Mouse (Mus musculus) heart, adult 2 months (tissue): Measurements from ENCODE around the gene Jak3.

ENCODE experiments used
- CTCF ChIP-seq: fragments of 200-600 bp; IDR thresholded peaks from 2 replicates; pipeline ENCODE4 v1.8.1; 2022; ENCODE audit warnings: antibody characterized with exemption, mild to moderate bottlenecking, moderate library complexity
- POLR2A ChIP-seq: fragments of 200-500 bp; IDR thresholded peaks from 2 replicates; pipeline ENCODE4 v1.6.1; 2011; ENCODE audit warnings: mild to moderate bottlenecking, low read depth, low read length, control low read depth; ENCODE audit not compliant: insufficient read depth

- TF ChIP-seq CTCF: peak; percentile 74
- no peak for TF ChIP-seq POLR2A
Observed at GRCm38 (mm10) chr8:71731652-71732230, 55.6 kb downstream of the Jak3 start.
